Mouse (Mus musculus) bone marrow, adult 2 months (tissue): Measurements from ENCODE around the gene Tmem121b.

Experiments
- CTCF ChIP-seq: fragments of 200-500 bp; IDR thresholded peaks from 2 replicates; pipeline ENCODE4 v1.5.1; 2011; ENCODE audit warnings: low read length, control low read depth; ENCODE audit not compliant: control insufficient read depth, insufficient read depth
- POLR2A ChIP-seq: fragments of 200-500 bp; IDR thresholded peaks from 2 replicates; pipeline ENCODE4 v1.6.1; 2011; ENCODE audit warnings: low read depth, mild to moderate bottlenecking, control low read depth, low read length, borderline replicate concordance; ENCODE audit not compliant: control insufficient read depth

DNA sequence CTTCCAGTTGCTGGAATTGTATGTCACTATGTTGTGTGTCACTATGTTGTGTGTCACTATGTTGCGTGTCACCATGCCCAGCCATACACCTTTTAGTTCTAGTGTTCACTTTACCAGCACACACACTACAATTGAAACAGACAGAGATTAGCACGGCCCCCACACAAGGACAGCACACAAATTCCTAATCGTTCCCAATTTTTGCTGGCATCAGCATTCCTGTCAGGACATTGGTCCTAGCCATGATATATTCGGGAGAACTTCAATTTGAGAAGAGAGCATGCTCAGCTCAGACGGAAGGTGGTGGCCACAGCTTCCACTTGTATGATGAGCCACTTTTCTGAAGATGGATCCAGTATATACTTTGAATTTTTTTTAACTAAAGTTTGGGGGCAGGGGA, 31.2 kb upstream of the Tmem121b start:
- no peak for TF ChIP-seq POLR2A
- TF ChIP-seq CTCF: no peak
